Mouse (Mus musculus): ENCODE measurements around the gene Gpsm1.

GRCm38 (mm10) chr2:26306702-26307101, 8.6 kb upstream of the Gpsm1 start:
- TF ChIP-seq CTCF (IDR thresholded peaks at IDR 0.05; ENCODE audit: insufficient read depth, low read depth, low read length) (no peak), POLR2A (IDR thresholded peaks at IDR 0.05; ENCODE audit: insufficient read depth, low read depth, low read length) (no peak)
